Mouse (Mus musculus) retina, embryonic 14.5 days (tissue): ENCODE measurements around the gene Mob3b.

Experiments
- DNase-seq: peaks from one replicate; pipeline ENCODE4 v3.0.0-alpha.2; 2015; ENCODE audit warnings: low spot score

The Mob3b gene

GRCm38 (mm10) chr4:35114950-35115349, 42.3 kb downstream of the Mob3b start:
- no peak for DNase-seq

- no peak for DNase-seq
Observed at GRCm38 (mm10) chr4:35113516-35114248, 43.6 kb downstream of the Mob3b start.

GRCm38 (mm10) chr4:35112452-35112851, 44.8 kb downstream of the Mob3b start:
- DNase-seq: no peak

GRCm38 (mm10) chr4:35105115-35105773, 52.0 kb downstream of the Mob3b start:
- DNase-seq: no peak

GRCm38 (mm10) chr4:35101201-35101600, 56.1 kb downstream of the Mob3b start:
- no peak for DNase-seq

GRCm38 (mm10) chr4:35099865-35100780, 57.2 kb downstream of the Mob3b start:
- DNase-seq: peak; percentile 85

GRCm38 (mm10) chr4:35099210-35099864, 57.9 kb downstream of the Mob3b start:
- peak; percentile 53 for DNase-seq

- DNase-seq: no peak
Observed at GRCm38 (mm10) chr4:35098552-35098951, 58.7 kb downstream of the Mob3b start.

- no peak for DNase-seq
Observed at GRCm38 (mm10) chr4:35096226-35097175, 60.8 kb downstream of the Mob3b start.

GRCm38 (mm10) chr4:35092457-35092856, 64.8 kb downstream of the Mob3b start:
- DNase-seq: no peak

- DNase-seq: no peak
Observed at GRCm38 (mm10) chr4:35091157-35091784, 66.0 kb downstream of the Mob3b start.

- no peak for DNase-seq
Observed at GRCm38 (mm10) chr4:35089321-35090316, 67.7 kb downstream of the Mob3b start.

- no peak for DNase-seq
Observed at GRCm38 (mm10) chr4:35086067-35086700, 71.1 kb downstream of the Mob3b start.

- DNase-seq: no peak
Observed at GRCm38 (mm10) chr4:35084060-35084459, 73.2 kb downstream of the Mob3b start.

- DNase-seq: no peak
Observed at GRCm38 (mm10) chr4:35082476-35083114, 74.7 kb downstream of the Mob3b start.

- DNase-seq: no peak
Observed at GRCm38 (mm10) chr4:35080285-35080684, 77.0 kb downstream of the Mob3b start.

GRCm38 (mm10) chr4:35068739-35069138, 88.5 kb downstream of the Mob3b start:
- DNase-seq: no peak

GRCm38 (mm10) chr4:35066163-35066562, 91.1 kb downstream of the Mob3b start:
- no peak for DNase-seq
